Mouse (Mus musculus) ES-E14 (cell line): ENCODE results near the gene Krtap15. TPM values are rescaled to one million over a fixed set of nuclear protein-coding genes. Genes with fewer than 3 reads are reported as not detected.

Source experiments
- DNase-seq: peaks from one replicate; pipeline ENCODE4 v3.0.0-alpha.2; 2013; ENCODE audit warnings: low read depth, low spot score
- H3K27ac ChIP-seq: 2 replicates; pipeline ENCODE4 v1.5.1; 2012; ENCODE audit warnings: low read depth, mild to moderate bottlenecking, low read length, moderate library complexity, mixed read lengths; ENCODE audit not compliant: poor library complexity, insufficient read depth, severe bottlenecking
- H3K36me3 ChIP-seq: 2 replicates; pipeline ENCODE4 v1.6.1; 2012; ENCODE audit warnings: mild to moderate bottlenecking, low read length, moderate library complexity, mixed read lengths; ENCODE audit not compliant: control insufficient read depth, poor library complexity, insufficient read depth, severe bottlenecking
- H3K4me1 ChIP-seq, 2 experiments: fragments of 150-350 bp in 1 of 2; sonication (generic) in 1 of 2; 2 replicates each; pipeline ENCODE4 v1.6.1; 2012; ENCODE audit warnings: low read length in 2 of 2, mild to moderate bottlenecking in 1 of 2, mixed read lengths in 1 of 2; ENCODE audit not compliant: control insufficient read depth in 2 of 2, insufficient read depth in 2 of 2, poor library complexity in 1 of 2
- H3K4me3 ChIP-seq, 2 experiments: fragments of 150-350 bp in 1 of 2; sonication (generic) in 1 of 2; 2 replicates each; pipeline ENCODE4 v1.5.1; 2012; ENCODE audit warnings: low read length in 2 of 2, low read depth in 1 of 2, mild to moderate bottlenecking in 1 of 2, mixed read lengths in 1 of 2; ENCODE audit not compliant: insufficient read depth in 1 of 2, poor library complexity in 1 of 2, severe bottlenecking in 1 of 2
- H3K9ac ChIP-seq: 2 replicates; pipeline ENCODE4 v1.6.1; 2012; ENCODE audit warnings: low read depth, mild to moderate bottlenecking, low read length, mixed read lengths; ENCODE audit not compliant: poor library complexity, insufficient read depth, severe bottlenecking
- H3K9me3 ChIP-seq: fragments of 150-350 bp; sonication (generic); 2 replicates; pipeline ENCODE4 v1.6.1; 2012; ENCODE audit warnings: low read depth, mild to moderate bottlenecking, low read length; ENCODE audit not compliant: control insufficient read depth, insufficient read depth
- CHD2 ChIP-seq: IDR thresholded peaks from 2 replicates; pipeline ENCODE4 v1.6.1; 2014; ENCODE audit warnings: mild to moderate bottlenecking, low read depth, low read length, inconsistent platforms
- HCFC1 ChIP-seq: IDR thresholded peaks from 2 replicates; pipeline ENCODE4 v1.6.1; 2012; ENCODE audit warnings: low read length, inconsistent platforms, borderline replicate concordance; ENCODE audit not compliant: insufficient read depth
- MAFK ChIP-seq: IDR thresholded peaks from 2 replicates; pipeline ENCODE4 v1.6.1; 2014; ENCODE audit warnings: mild to moderate bottlenecking, low read depth, low read length, inconsistent platforms; ENCODE audit not compliant: insufficient read depth
- ZC3H11A ChIP-seq: IDR thresholded peaks from 2 replicates; pipeline ENCODE4 v1.6.1; 2012; ENCODE audit warnings: low read depth, mild to moderate bottlenecking, inconsistent platforms, low read length, borderline replicate concordance
- ZNF384 ChIP-seq: IDR thresholded peaks from 2 replicates; pipeline ENCODE4 v1.6.1; 2012; ENCODE audit warnings: low read depth, low read length, inconsistent platforms
- in situ Hi-C, 2 experiments: fragments of 600-800 bp; cut with MboI; formaldehyde crosslinking; loops; one replicate each; pipeline ENCODE4 v1.15.1; 2025; ENCODE audit warnings: low sequenced_read_pairs in 2 of 2, inconsistent platforms in 1 of 2; ENCODE audit not compliant: unreplicated experiment in 2 of 2
- total RNA-seq: library from RNA; depleted of rRNA; stranded (reverse); fragments of 300-350 nt; gene quantifications from 2 replicates; pipeline ENCODE4 v1.2.3, GENCODE M21; 2012; rRNA removed

The Krtap15 gene
- total RNA-seq = not detected in 2 replicates

GRCm38 (mm10) chr16:88820066-88820465, at the start of gene Krtap15:
Gene Krtap15, plus strand, starts transcription at chr16:88820215.
- Histone ChIP-seq H3K4me3 (no peak within 1 kb of the TSS), H3K4me1 (no peaks in the 10 kb centered on the region), H3K9ac (no peak within 1 kb of the TSS), H3K9me3 (no peaks in the 10 kb centered on the region), H3K36me3 (no peaks in the 10 kb centered on the region), H3K27ac (no peak within 1 kb of the TSS)
- TF ChIP-seq HCFC1 (no peak), MAFK (no peak), ZNF384 (no peak), ZC3H11A (no peak), CHD2 (no peak)
- in situ Hi-C loops = no loop called here
- DNase-seq = no peak

- Histone ChIP-seq H3K9ac (no peak within 1 kb of the TSS), H3K4me3 (no peak within 1 kb of the TSS), H3K36me3 (no peaks in the 10 kb centered on the region), H3K4me1 (no peaks in the 10 kb centered on the region), H3K9me3 (no peaks in the 10 kb centered on the region), H3K27ac (no peak within 1 kb of the TSS)
- no peak for DNase-seq
- TF ChIP-seq ZC3H11A = no peak
- in situ Hi-C loops = no loop called here
Measured at GRCm38 (mm10) chr16:88774106-88774505, 45.9 kb upstream of the Krtap15 start, which contains the start of gene 2310057N15Rik. Gene 2310057N15Rik, minus strand, starts transcription at chr16:88774206.

GRCm38 (mm10) chr16:88777596-88777995, 42.4 kb upstream of the Krtap15 start, which contains the start of gene Gm5965:
Gene Gm5965, plus strand, starts transcription at chr16:88777896.
- DNase-seq = no peak

GRCm38 (mm10) chr16:88786786-88787185, 33.2 kb upstream of the Krtap15 start:
- Histone ChIP-seq H3K4me1 (no peaks in the 10 kb centered on the region), H3K9me3 (no peaks in the 10 kb centered on the region), H3K9ac (no peak overlapping the region), H3K4me3 (no peak overlapping the region), H3K27ac (no peak overlapping the region), H3K36me3 (no peaks in the 10 kb centered on the region)
- in situ Hi-C loops = no loop called here
- TF ChIP-seq CHD2 = no peak
- TF ChIP-seq ZNF384 = no peak
- no peak for TF ChIP-seq HCFC1
- TF ChIP-seq MAFK = no peak
- TF ChIP-seq ZC3H11A = no peak
- no peak for DNase-seq

More at GRCm38 (mm10) chr16:88777596-88777995, 42.4 kb upstream of the Krtap15 start, which contains the start of gene Gm5965:
- Histone ChIP-seq H3K9ac (no peak within 1 kb of the TSS), H3K9me3 (no peaks in the 10 kb centered on the region), H3K4me3 (no peak within 1 kb of the TSS), H3K36me3 (no peaks in the 10 kb centered on the region), H3K27ac (no peak within 1 kb of the TSS), H3K4me1 (no peaks in the 10 kb centered on the region)
- no peak for TF ChIP-seq MAFK
- TF ChIP-seq CHD2 = no peak
- no peak for TF ChIP-seq ZC3H11A
- TF ChIP-seq HCFC1 = no peak
- no peak for TF ChIP-seq ZNF384
- in situ Hi-C loops = no loop called here

- H3K9me3 ChIP-seq = no peaks in the 10 kb centered on the region
- no peak for DNase-seq
- TF ChIP-seq CHD2 (no peak), ZC3H11A (no peak), ZNF384 (no peak)
- H3K4me1 ChIP-seq = no peaks in the 10 kb centered on the region
- in situ Hi-C loops = no loop called here
- no peak within 1 kb of the TSS for H3K4me3 ChIP-seq
- no peak within 1 kb of the TSS for H3K9ac ChIP-seq
- H3K27ac ChIP-seq = no peak within 1 kb of the TSS
- no peaks in the 10 kb centered on the region for H3K36me3 ChIP-seq
Measured at GRCm38 (mm10) chr16:88811827-88812226, 8.2 kb upstream of the Krtap15 start, which contains the start of gene Gm20741. Gene Gm20741, minus strand, starts transcription at chr16:88812220.
